Mouse (Mus musculus): ENCODE data around the gene Crocc2.
"Not testable (repeated sequence)": the region's sequence is repeated elsewhere in the genome, so short reads cannot be mapped to it uniquely, and the experiment has no call there.

Gene Crocc2

DNA sequence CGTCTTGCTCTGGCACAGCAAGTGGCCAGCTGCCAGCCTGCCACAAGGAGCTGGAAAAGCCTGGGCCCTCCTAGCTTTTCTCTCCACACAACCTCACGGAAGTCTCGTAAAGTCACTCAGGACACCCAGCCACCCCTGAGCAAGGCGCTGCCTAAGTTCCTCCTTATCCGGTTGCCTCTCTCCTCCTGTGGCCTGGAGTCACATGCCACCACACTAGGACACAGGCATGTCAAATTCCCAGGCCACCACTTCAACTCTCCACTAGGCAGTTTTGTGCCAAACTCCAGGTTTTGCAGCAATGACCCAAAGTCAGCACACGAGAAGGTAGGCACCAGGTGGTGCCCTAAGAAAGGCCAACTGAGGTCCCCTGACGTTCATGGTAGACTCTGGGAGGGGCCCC lies 5.9 kb upstream of the Crocc2 start:
- DNase-seq (ENCODE audit: low read depth): no peak

DNA sequence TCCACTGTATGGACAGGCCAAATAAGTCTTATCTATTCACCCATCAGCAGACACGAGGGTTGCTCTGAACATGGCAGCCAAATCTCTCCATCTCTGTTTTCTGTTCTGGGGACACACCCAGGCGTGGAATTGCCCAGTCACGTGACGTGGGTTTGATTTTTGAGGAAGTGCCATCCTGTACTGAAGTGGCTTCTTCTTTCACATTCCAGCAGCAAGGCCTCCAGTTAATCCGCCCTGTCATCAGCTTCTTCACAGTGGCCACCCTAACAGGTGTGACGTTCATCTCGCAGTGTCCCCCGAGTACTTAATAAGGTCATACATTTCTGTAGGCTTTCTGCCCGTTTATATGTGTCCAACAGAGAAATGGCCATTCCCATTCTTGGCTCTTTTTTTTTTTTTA lies 3.1 kb upstream of the Crocc2 start:
- DNase-seq (ENCODE audit: low read depth): no peak

DNA sequence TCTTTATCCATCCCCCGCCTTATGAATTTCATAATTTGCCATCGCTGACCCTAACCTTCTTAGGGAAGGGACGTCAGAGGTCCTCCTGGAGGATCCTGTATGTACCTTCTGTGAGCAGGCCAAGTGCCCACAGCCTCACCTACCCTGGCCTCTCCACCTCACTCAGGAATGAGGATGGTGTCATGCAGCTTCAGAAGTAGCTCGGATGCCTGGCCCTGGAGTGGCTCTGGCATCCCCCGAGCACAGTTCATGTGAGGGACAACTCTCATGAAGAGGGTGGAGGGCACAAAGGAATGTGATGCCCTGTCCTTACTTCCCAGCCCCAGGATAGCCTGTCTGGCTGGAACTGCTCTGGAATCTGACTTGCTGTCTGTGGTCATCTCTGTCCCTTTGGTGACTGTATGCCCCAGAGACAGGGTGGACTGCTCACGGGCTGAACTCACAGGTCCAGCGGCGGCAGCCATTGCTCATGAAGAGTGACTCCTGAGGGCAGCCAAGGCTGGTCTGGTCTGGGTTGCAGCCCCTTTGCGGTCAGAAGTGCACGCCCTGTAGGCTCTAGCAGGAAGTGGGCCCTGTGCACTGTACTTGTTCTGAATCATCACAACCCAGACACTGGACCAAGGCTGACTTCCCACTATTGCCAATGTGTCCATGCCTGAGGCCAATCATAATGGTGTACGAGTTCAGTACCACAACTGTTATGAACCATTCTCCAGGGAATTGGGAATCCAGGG lies 2.0 kb upstream of the Crocc2 start:
- no peak for DNase-seq (ENCODE audit: low read depth)

DNA sequence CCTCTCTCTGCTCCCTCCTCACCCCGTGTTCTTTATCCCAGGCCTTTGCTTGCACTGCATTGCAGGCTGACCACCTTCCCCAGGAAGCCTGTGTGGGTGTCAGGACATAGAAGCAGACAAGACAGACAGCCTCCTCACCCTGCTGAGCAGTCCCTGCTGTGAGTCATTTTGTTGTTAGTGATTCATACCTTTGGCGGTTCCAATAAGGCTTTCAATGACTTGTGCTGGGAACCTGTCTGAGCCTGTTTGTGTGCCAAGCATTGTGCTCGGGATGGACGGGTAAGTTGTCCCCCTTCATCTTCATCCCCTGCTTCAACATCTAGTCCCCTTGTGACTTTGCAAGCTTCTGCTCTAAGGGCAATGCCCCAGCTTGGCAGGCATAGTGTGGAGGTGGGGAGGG lies 5.1 kb downstream of the Crocc2 start:
- DNase-seq (ENCODE audit: low read depth): no peak

DNA sequence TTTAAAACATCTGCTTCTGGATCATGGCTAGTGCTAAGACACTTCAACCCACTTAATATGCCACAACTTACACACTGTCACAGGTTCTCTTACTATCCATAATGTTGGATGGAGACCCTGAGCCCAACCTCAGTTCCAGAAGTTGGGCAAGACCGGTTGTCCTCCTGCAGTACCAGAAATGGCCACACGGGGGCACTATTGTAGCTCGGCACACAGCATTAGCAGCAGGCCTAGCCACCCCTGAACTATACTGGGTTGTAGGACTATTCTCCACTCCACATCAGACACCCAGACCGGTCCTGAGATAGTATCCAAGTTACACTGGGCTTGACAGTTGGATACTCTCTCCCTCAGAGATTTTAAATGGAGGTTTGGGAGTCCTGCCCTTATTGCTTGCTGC lies 5.9 kb downstream of the Crocc2 start:
- DNase-seq (ENCODE audit: low read depth): peak; percentile 67

DNA sequence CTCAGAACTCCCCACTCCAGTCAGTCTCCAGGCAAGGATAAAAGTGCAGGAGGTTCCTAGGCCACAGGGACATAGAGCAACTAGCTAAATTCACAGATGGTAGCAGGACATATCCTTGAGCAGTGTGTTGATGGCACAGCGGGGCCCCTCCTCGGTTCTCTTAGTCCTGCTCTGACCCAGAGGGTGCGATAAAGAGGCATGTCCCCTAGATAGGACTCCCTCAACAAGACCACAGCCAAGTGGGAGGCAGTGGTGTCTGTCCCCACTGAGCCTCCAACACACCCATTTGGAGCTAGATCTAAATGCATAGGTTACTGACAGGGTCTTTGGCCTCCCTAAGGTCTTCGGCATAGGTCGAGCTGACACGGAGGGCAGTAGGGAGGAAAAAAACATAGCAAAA lies 7.3 kb downstream of the Crocc2 start:
- DNase-seq (ENCODE audit: low read depth): no peak

DNA sequence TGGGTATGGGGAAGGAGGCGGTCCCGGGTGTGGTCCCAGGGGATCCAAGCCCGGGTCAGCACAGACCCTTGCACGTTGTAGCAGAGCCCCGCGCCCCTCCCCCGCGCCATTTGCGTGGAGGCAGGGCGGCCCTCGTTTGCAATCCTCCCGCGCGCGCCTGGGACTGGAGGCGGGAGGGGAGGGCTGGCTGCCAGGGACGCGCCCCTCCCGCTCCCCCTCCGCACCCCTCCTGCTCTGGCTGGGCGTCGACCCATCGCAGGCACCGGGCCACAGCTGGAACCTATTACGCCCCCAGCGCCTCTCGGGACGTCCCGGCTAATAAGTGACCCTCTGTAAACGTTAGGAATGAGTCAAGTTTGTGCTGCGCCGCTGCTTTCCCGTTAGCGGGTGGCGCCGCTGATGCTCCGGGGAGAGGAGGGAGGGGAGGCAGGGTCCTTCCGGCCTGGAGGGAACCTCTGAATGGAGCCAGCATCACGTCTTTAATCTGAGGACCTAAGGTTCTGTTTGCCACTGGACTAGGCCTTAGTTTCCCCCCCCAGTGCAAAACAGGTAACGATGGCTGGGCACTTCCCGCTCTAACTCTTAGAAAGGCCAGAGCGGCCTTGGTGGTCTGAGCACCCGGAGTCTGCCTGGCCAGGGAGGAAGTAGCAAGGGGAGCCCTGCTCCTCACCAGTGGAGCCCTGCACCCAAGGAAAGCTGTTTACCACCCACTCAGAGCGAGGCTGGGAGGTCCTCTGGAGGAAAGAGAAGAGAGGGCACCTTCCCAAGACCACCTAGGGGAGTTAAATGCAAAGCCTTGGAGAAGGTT lies 8.2 kb downstream of the Crocc2 start:
- DNase-seq (ENCODE audit: low read depth): no peak

DNA sequence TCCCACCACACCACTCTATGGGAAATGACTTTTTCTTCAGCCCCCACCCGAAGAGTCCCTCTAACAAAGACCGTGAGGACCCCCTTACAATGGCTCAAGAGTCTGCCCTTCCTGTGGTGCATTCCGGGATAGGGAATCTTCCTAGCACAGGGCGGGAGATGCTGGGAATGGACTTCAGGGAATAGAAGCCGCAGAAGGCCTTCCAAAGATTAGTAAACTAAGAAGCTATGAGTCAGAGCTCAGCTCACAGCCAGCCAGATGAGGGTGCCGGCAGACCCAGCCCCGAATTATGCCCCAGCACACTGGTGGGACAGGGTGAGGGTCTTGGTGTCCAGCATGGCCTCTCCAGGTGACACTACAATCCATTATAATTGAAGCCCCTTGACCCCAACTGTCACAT lies 13.8 kb downstream of the Crocc2 start:
- no peak for DNase-seq (ENCODE audit: low read depth)

DNA sequence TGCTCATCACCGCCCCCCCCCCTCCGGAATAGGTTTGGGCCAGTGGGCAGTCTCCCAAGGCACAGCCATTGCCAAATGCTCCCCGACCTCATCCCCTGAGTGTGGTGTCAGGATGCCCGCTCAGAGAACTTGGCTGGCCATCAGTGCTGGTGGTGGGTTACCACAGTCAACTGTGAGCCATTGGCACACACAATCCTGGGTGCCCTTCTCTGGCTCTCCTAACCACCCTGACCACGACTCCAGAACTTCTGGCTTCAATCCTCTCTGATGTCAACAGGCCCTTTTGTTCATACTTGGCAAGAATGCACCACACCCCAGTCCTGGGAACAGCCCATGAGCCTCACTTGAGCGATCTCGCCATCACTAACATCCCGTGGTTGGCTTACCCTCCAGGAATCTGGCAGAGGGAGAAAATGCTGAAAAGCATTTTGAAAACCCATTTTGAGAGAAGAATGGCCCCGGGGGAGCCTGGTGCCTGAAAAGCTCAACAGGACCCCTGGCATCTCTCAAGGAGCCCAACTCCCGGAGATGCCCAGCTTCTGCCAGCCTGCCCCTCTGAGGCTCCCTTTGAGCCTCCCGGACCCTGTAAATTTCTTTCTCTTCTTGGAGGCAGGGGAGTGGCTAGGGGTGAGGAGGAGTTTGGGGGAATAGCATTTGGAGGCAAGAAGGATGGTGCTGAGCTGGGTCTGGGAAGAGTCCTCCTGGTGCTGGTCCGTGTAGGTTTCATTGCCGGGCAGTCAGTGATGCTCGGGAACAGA lies 15.7 kb downstream of the Crocc2 start:
- peak; percentile 90 for DNase-seq (ENCODE audit: low read depth)

DNA sequence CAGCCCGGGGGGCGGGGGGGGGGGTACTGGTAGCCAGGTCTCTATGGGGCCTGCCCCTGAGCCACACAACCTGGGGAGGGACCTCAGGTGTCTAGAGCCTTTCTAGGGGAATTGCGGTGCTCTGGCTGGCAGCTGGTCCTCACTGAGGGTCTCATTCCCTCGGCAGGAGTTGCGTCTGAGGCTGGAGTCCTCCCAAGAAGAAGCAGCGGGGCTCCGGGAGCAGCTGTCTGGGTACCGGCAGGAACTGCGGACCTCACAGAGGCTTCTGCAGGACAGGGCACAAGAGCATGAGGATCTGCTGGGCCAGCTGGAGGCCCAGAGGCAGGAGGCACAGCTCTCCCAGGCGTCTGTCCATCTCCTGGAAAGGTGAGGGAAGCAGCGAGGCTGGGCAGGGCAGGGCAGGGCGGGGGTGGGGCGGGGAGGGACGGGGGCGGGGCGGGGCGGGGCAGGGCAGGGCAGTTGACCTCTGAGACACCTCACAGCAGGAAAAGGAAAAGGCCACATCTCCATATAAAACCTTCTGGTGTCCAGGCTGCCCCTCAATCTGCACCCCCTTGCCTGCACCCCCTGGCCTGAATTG lies 22.3 kb downstream of the Crocc2 start:
- no peak for DNase-seq (ENCODE audit: low read depth)

DNA sequence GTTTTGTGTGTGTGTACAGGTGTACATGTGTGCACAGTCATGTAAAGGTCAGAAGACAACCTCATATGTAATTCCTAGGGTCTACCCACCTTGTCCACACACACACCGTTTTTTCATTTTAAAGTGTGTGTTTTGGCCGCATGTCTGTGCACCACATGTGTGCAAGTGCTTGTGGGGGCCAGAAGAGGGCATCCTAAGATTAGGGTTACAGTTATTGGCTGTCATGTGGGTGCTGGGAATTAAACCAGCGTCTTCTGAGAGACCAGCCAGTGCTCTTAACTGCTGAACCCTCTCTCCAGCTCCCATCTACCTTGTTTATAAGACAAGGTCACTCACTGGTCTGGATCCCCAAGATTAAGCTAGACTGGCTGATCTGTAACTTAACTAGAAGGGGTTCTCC lies 26.4 kb downstream of the Crocc2 start:
- DNase-seq (ENCODE audit: low read depth): no peak

DNA sequence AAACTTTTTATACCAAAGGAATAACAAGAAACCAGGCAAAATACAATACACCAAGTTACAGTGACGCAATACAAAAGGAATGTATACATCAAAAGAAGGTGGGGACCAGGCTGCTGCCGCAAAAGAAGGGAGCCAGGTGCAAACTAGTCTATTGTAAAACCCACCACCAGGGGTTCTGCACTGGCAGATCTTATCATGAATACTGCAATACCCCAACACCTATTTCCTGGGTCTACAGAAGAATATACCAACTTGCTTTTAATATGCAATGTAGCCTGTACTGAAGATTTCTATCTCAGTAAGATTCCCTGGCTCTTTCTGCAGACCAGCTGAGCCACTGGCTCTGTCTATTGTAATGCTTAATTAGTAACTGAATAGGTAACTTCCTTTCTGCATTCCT lies 28.9 kb downstream of the Crocc2 start:
- DNase-seq (ENCODE audit: low read depth): not testable (repeated sequence)

DNA sequence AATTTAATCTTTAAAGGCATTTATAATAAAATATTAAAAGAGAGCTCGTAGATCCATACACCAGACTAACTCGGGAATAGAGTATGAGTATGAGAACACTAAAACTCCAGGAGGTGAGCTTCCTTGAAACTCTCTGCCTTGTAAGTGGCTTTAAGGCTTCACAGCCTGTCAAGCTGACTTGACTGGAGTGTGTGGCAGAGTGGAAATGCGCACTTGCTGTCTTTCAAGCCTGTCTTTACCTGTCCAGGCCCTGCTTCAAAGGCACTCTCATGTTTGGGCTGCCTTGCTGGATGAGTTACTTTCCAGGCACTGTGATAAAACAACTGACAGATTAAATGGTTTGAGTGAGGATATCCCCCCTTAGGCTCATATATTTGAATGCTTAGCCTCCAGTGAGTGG lies 29.4 kb downstream of the Crocc2 start:
- DNase-seq (ENCODE audit: low read depth): no peak

DNA sequence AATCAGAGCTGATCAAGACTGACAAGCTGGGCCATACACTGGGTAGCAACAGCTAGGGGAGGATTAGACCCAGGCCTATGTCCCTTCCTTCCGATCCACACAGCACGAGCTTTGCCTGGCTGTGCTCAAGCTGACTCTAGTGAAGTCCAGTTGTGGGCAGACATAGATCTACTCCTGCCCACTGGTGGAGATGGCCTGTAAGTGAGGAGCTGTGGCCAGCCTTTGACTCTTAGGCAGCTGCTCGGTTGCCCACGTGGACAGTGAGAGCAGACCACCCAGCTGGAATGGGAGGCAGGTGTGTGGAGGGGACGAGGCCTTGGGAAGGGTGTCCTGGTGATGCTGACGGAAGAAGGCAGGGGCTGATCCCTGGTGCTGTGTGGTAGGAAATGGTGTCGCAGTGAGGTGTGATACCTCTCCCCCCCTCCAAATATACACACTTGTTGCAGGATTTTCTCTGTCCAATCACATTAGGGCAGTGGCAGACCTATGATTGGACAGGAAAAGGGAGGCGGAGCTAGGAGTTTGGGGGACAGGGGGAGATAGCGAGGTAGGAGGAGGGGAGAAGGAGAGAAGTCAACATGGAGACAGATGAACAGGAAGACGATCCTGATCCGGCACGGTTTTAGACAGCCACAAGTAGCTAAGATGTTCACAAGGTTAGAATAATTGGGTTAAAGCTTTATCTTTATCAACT lies 37.9 kb downstream of the Crocc2 start:
- DNase-seq (ENCODE audit: low read depth): no peak

DNA sequence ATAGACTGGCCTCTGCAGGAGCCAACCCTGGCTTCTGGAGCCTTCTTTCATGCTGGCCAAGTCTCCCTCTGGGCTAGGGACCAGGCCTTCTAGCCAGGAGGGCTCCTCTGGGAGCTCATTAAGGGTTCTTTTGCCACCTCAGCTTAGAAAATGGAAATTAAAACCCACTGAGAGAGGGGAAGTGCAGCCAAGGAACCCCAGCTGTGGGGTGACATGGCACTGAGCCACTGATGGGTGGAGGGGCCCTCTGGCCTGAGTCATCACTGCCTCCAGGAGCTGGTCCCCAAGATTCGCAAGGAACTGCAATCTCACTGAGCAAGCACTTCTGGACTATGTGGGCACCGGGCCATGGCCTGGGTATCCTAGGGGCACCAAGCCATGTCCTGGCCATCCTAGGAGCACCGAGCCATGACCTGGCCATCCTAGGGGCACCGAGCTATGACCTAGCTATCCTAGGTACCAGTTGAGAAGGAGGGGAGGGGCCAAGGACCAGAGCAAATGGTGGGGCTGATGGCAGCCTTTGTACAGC lies 39.1 kb downstream of the Crocc2 start:
- DNase-seq (ENCODE audit: low read depth): no peak

DNA sequence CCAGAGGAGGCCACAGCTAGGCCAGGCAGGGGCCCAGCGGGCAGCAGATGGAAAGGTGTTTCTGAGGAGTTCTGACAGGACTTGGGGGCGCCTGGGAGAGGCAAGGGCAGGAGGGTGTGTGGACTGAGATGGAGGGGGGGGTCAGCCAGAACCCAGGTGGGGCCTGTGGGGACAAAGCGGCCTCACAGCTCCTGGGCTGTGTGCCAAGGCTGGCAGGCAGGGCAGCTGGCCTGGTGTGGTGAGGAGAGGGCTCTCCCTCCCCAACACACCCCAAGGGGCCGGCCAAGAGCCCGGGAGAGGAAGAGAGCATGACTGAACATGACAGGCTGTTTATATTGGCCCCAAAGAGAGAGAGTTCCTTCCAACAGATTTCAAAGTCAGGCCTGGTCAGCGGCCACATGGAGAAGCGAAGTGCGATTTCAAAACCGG lies 41.7 kb downstream of the Crocc2 start:
- DNase-seq (ENCODE audit: low read depth): peak; percentile 88

DNA sequence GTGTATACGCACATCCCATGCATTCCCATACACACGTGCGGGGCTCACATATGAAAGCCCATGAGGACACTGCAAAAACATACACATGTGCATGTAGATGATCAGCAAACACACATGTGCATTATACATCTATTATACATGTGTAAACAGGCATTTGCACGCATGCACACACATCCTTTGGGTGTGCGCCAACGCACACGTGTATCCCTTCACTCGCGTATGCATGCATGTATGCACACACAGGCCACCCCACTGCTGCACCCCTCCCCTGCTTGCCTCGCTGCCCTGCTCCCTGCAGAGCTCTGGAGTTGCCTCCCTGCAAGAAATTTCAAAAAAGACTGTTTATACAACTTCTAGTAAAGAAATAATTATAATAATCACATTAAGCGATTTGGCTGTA lies 42.5 kb downstream of the Crocc2 start:
- DNase-seq (ENCODE audit: low read depth): no peak

DNA sequence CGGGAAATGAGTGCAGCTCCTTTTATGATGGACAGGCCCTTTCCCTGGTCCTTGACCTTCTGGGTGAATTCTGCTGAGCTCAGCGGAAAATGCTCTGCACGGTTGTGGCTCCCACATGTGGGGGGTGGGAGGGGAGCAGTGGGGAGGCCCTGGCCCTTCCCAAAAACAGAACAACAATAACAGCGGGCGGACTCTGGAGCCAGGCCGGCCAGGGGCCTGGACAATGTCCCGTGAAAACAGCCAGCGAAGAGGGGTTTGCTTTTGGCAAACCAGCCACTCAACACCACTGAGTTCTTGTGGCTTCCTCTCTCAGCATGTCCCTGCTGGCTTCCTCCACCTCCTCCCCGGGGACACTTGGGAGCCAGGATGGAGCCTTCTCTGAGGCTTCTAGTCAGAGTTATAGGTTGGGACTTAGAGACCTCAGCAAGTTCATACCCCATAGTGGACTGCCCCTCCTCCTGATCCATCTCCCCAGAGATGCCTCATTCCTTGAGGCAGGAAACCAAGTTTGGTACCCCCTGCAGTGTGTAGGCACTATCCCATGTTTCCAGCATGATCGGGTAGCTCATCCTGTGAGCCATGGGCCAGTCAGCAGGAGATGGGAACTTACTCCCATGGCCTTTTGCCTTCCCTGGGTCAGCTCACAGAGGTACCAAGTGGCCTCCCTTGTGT lies 43.2 kb downstream of the Crocc2 start:
- DNase-seq (ENCODE audit: low read depth): no peak

DNA sequence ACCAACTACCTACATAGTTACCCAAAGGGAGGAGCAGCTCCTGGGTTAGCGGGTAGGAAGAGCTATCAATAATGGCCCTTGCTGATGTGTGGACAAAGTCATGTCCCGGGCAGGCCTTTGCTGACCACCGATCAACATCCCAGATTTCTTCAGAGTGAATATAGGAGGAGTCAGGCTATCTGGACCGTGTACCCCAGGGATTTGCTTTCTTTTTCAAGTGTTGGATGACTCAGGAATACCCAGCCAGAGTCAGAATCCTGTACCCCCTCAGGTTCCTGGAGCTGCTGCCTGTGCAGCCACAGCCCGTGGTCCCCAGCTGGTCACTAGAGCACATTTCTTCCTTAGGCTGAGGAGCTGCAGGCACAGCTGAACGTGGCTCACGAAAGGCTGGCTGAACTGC lies 43.9 kb downstream of the Crocc2 start:
- no peak for DNase-seq (ENCODE audit: low read depth)

DNA sequence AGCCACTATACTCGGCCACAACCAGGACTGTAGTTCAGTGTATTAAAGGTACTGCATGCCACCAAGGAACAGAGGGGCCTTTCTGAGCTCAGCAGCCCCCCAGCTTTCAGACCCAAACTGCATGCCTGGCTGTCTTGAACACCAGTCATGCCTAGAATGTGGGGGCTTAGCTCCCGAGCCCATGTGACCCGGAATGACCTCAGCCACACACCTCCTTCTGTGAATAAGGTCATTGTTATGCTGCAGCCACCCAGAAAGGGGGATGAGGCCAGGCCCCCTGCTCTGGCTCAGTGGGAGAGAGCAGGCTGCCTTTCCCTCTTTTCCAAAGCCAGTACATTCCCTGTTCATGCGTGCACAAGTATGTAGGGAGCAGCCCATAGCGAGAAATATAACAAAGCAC lies 46.1 kb downstream of the Crocc2 start:
- no peak for DNase-seq (ENCODE audit: low read depth)

DNA sequence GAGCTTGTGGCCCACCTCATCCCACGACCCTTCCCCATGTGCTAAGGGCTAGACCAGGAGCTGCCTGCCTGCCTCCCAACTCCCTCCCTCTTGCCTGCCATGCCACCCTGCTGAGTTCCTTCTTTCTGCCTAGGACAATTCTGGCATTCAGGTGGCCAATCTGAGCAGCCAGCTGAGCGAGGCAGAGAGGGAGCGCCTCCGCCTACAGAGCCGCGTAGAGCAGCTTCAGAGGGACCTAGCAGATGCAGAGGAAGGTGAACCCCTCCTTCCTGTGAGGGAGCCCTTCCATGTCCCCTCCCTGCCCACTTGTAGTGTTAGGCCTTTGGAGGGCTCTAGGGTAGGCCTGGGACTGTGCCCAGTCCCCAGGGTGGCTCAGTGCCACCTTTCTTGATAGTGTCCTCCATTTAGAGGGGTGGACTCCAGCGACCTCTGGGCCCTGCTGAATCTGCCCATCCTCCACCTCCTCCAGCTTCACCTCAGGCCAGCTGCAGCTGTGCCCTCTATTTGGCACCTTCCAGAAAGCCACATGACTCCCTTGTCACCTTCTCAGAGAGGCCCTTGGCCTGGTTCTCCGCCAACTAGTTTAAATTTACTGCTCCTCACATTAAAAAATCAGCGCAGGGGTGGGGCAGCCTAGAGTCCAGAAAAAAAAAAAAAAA lies 48.4 kb downstream of the Crocc2 start:
- DNase-seq (ENCODE audit: low read depth): no peak

All from fibroblast of lung, adult 2 months (primary cell).